Mouse (Mus musculus): ENCODE measurements around the gene Bphl.

Gene Bphl

GRCm38 (mm10) chr13:34120536-34120935, 83.1 kb downstream of the Bphl start:
- no peak for DNase-seq (ENCODE audit: low read depth, low spot score)
